Mouse (Mus musculus) bone marrow macrophage, adult 2 months (primary cell): ENCODE results near the gene Plekhm1.

ENCODE experiments used
- CTCF ChIP-seq: IDR thresholded peaks from 2 replicates; pipeline ENCODE4 v1.5.1; 2012; ENCODE audit warnings: low read depth, mild to moderate bottlenecking, low read length, moderate library complexity
- POLR2A ChIP-seq: IDR thresholded peaks from 2 replicates; pipeline ENCODE4 v1.6.1; 2012; ENCODE audit warnings: mild to moderate bottlenecking, low read depth, low read length, borderline replicate concordance

- TF ChIP-seq POLR2A (no peak), CTCF (no peak)
Observed at GRCm38 (mm10) chr11:103378341-103378740, 34.1 kb downstream of the Plekhm1 start.
